Mouse (Mus musculus) embryonic facial prominence, embryonic 11.5 days (tissue): ENCODE results near the gene Kalrn. TPM values are rescaled to one million over a fixed set of nuclear protein-coding genes. Genes with fewer than 3 reads are reported as not detected.
A peak's percentile ranks its signal among the peaks of the same experiment; 100 is the strongest.

Experiments
- ATAC-seq: fragments of 200-750 bp; cut with Nextera tagmentation; replicated peaks from 2 replicates; pipeline ENCODE4 v1.8.0; 2017; ENCODE audit warnings: low read depth; ENCODE audit not compliant: insufficient number of reproducible peaks, low FRiP score, low TSS enrichment
- DNase-seq: peaks from one replicate; pipeline ENCODE4 v3.0.0-alpha.2; 2015; ENCODE audit warnings: low spot score
- H3K27ac ChIP-seq: fragments of 300-500 bp; sonication (generic); replicated peaks from 2 replicates; pipeline ENCODE4 v1.5.1; 2014; ENCODE audit warnings: mild to moderate bottlenecking, low read depth, low read length, control low read depth
- H3K27me3 ChIP-seq: fragments of 300-500 bp; sonication (generic); 2 replicates; pipeline ENCODE4 v1.6.1; 2014; ENCODE audit warnings: mild to moderate bottlenecking, low read length, moderate library complexity, mixed read lengths; ENCODE audit not compliant: control insufficient read depth, insufficient read depth
- H3K36me3 ChIP-seq: fragments of 300-500 bp; sonication (generic); replicated peaks from 2 replicates; pipeline ENCODE4 v1.6.1; 2014; ENCODE audit warnings: low read depth, mild to moderate bottlenecking, low read length, moderate library complexity, mixed read lengths; ENCODE audit not compliant: control insufficient read depth, insufficient read depth
- H3K4me1 ChIP-seq: fragments of 300-500 bp; sonication (generic); 2 replicates; pipeline ENCODE4 v1.6.1; 2014; ENCODE audit warnings: low read length, mixed read lengths; ENCODE audit not compliant: control insufficient read depth, insufficient read depth
- H3K4me2 ChIP-seq: fragments of 300-500 bp; sonication (generic); 2 replicates; pipeline ENCODE4 v1.6.1; 2014; ENCODE audit warnings: low read depth, mild to moderate bottlenecking, control low read depth, low read length, moderate library complexity
- H3K4me3 ChIP-seq: fragments of 300-500 bp; sonication (generic); 2 replicates; pipeline ENCODE4 v1.5.1; 2014; ENCODE audit warnings: low read depth, low read length, control low read depth
- H3K9ac ChIP-seq: fragments of 300-500 bp; sonication (generic); replicated peaks from 2 replicates; pipeline ENCODE4 v1.6.1; 2014; ENCODE audit warnings: mild to moderate bottlenecking, control low read depth, low read length
- H3K9me3 ChIP-seq: fragments of 300-500 bp; sonication (generic); replicated peaks from 2 replicates; pipeline ENCODE4 v1.6.1; 2016; ENCODE audit warnings: mild to moderate bottlenecking, low read length, inconsistent platforms, mixed read lengths; ENCODE audit not compliant: control insufficient read depth
- WGBS: fragments of 180-500 bp; shearing (Covaris S2); extraction: QIAGEN DNeasy Blood & Tissue Kit; methylation state at CpG from one replicate; pipeline ENCODE4 v1.1.7; 2014; 5-methylcytosine and 5-hydroxymethylcytosine counted together
- polyA plus RNA-seq: library from polyadenylated mRNA; unstranded; fragments of >200 nt; fragmentation: Nextera tagmentation; extraction: Ambion mirVana; gene quantifications from 2 replicates; pipeline ENCODE4 v1.2.1, GENCODE M21; 2014

The Kalrn gene
- polyA plus RNA-seq, 1 experiment from 2014 or later, result 12.0 TPM

DNA sequence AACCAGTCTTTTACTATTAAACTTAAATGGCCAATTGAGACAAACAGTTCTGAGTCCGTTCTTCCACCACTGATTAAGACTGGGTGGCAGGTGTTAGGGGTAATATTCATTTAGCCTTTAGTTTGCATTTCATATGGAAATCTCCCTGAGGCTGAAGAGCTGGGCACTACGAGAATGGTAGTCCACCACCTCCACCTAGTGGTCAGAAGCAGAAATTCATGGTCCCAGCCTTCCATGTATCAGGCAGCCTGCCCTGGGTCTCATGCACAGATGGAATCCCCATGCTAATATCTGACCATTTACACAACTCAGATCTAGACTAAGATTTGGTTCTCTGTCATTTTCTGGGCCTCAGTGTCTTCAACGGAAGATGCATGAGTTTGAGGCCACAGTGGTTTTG is 458.7 kb downstream of the Kalrn start:
- H3K27ac ChIP-seq, result no peak overlapping the region
- H3K9me3 ChIP-seq, result no peaks in the 10 kb centered on the region
- no peaks in the 10 kb centered on the region for H3K36me3 ChIP-seq
- no peaks in the 10 kb centered on the region for H3K27me3 ChIP-seq
- H3K4me2 ChIP-seq, result no peak overlapping the region
- ATAC-seq, result no peak
- H3K9ac ChIP-seq, result no peak overlapping the region
- H3K4me3 ChIP-seq, result no peak overlapping the region
- peak; percentile 82 for DNase-seq
- WGBS, result 3% methylated on average over 3 of the region's 3 CpGs
- H3K4me1 ChIP-seq, result no peaks in the 10 kb centered on the region

DNA sequence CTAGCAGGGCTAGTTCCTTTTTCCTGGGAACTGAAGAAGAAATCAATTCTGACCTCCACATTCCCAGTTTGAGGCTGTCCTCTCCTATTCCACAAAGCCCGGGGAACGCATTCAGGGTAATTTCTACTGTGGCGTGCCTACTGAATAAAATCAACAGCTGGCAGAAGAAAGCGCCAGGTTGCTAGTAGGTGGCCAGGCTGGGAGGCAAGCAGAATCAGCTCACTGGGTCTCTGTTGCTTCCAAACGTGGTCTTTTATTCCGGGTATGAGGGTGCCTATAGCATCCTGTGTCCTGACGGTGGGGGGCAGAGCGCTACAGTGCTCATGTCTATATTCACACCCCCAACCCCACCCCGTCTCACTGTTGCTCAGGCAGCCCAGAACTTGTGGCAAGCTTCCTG is 460.2 kb downstream of the Kalrn start:
- Histone ChIP-seq H3K27me3 (no peaks in the 10 kb centered on the region), H3K9ac (no peak overlapping the region), H3K27ac (no peak overlapping the region), H3K4me3 (no peak overlapping the region), H3K9me3 (no peaks in the 10 kb centered on the region), H3K4me2 (no peak overlapping the region), H3K4me1 (no peaks in the 10 kb centered on the region), H3K36me3 (no peaks in the 10 kb centered on the region)
- DNase-seq, result no peak
- WGBS, result 86% methylated on average over 9 of the region's 9 CpGs
- no peak for ATAC-seq

DNA sequence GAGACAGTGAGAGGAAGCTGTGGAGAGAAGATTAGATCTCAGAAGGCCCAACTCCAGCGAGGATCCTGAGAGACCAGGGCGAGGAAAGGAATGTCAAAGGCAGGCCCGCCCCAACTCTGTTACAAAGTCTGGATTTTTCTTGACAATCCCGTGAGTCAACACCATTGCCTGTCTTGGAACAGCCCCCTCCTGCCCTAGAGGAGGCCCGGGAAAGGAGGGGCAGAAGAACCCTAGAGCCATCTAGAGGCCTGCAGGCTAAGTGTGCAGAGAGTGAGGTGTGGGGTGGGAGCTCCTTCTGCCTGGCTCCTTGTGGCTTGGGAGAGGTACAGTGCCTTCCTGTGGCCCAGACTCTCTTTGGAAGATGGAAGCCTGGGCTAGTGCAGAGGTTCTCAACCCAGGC is 460.8 kb downstream of the Kalrn start:
- no peak for ATAC-seq
- H3K36me3 ChIP-seq, result no peaks in the 10 kb centered on the region
- no peaks in the 10 kb centered on the region for H3K4me1 ChIP-seq
- H3K9ac ChIP-seq, result no peak overlapping the region
- H3K9me3 ChIP-seq, result no peaks in the 10 kb centered on the region
- no peak overlapping the region for H3K4me3 ChIP-seq
- no peak for DNase-seq
- 29% methylated on average over 5 of the region's 5 CpGs for WGBS
- H3K27me3 ChIP-seq, result no peaks in the 10 kb centered on the region
- no peak overlapping the region for H3K4me2 ChIP-seq
- no peak overlapping the region for H3K27ac ChIP-seq

DNA sequence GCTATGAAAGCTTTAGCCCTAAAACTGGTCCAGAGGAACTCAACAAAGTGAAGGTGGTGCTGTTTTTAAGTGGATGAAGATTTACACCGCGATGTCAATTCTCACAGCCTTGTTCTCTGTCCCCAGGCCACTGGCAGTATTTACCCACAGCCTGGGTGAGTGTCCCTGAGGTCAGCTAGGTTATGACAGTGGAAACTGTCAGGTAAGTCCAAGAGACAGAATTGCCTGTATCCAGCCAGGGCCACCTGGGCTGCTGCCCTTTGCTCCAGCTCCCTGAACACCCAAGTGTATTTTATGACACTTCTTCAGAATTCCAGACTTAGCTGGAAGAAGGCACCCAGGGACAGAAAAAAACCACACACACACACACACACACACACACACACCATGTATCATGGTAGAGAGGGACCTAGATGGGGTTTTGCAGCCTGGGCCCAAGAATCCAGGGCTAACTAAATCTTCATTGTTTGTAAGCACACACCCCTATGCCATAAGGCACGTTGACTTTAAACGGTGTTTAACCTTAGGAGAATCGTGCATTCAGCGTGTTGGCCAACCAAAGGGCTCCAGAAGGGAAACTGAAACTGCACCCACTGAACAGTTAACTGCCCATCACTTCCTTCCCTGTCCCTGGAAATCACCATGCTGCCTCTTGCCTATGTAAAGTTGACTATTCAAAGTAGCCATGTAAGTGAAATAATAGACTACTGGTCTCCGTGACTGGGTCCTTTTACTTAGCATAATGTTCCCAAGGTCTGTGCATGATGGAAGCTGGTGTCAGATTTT is 462.3 kb downstream of the Kalrn start:
- Histone ChIP-seq H3K4me2 (no peak overlapping the region), H3K27ac (no peak overlapping the region), H3K9ac (no peak overlapping the region), H3K4me1 (no peaks in the 10 kb centered on the region), H3K36me3 (no peaks in the 10 kb centered on the region), H3K27me3 (no peaks in the 10 kb centered on the region), H3K9me3 (no peaks in the 10 kb centered on the region), H3K4me3 (no peak overlapping the region)
- ATAC-seq, result no peak
- no peak for DNase-seq
- 86% methylated on average over 7 of the region's 7 CpGs for WGBS

DNA sequence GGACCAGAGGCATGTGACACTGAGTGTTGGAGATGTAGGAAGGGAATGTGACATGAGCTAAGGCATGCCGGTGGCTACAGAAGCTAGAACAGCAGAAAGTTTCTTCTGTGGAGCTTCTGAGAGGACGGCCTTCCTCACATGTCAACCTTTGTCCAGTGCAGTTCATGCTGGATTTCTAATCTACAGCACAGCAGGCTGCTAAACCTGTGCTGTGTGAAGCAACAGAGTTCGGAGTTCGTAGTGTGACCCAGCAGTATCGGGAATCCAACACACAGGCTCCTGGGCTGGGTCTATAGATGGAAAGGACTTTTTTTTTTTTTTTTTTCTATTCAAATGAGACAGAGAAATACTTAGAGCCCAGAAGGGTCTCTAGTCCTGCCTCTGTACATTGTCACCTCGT is 468.9 kb downstream of the Kalrn start:
- ATAC-seq (no peak), DNase-seq (no peak)
- 91% methylated on average over 6 of the region's 6 CpGs for WGBS
- H3K36me3 ChIP-seq, result no peaks in the 10 kb centered on the region
- H3K27me3 ChIP-seq, result no peaks in the 10 kb centered on the region
- H3K27ac ChIP-seq, result no peak overlapping the region
- H3K9me3 ChIP-seq, result no peaks in the 10 kb centered on the region
- no peak overlapping the region for H3K4me2 ChIP-seq
- no peak overlapping the region for H3K9ac ChIP-seq
- no peak overlapping the region for H3K4me3 ChIP-seq
- H3K4me1 ChIP-seq, result no peaks in the 10 kb centered on the region

DNA sequence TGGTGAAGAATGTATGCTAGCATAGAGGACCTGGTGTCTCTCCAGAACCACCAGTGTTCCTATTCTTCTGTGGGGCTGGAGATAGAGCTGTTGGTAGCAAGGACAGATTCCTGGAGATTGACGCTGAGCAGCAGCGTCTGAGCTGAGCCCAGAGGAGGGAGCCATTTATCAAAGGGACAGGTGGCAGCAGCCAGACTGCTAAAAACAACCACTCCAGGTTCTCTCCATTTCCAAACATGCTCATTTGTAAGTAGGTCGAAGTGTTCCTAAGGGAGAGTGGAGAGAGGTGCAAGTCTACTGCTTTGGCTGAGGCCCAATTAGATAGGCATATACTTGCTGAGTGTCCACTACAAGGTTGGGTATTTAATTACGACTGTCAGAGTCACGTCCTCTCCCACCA is 470.6 kb downstream of the Kalrn start:
- no peak overlapping the region for H3K27ac ChIP-seq
- no peak overlapping the region for H3K4me2 ChIP-seq
- no peaks in the 10 kb centered on the region for H3K36me3 ChIP-seq
- H3K27me3 ChIP-seq, result no peaks in the 10 kb centered on the region
- no peak overlapping the region for H3K9ac ChIP-seq
- ATAC-seq, result no peak
- no peak for DNase-seq
- no peak overlapping the region for H3K4me3 ChIP-seq
- 66% methylated on average over 5 of the region's 5 CpGs for WGBS
- no peaks in the 10 kb centered on the region for H3K9me3 ChIP-seq
- no peaks in the 10 kb centered on the region for H3K4me1 ChIP-seq

DNA sequence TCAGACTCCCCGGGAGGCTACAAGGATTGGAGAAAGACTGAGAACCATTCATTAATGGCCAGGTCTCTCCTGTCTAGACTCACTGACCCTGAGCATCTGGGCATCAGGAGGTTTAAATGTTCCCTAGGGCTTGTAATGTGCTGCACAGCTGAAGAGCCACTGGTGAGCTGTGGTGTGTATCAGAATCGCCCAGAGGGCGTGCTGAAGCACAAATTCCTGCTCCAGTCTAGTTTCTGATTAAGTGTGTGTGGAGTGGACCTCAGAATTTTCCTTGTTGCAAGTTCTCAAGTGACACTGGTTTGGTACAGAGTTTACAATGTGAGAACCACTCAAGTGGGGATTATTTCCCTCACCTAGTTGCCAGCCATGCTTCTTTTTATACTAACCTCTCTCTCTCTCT is 473.5 kb downstream of the Kalrn start:
- H3K9me3 ChIP-seq, result no peaks in the 10 kb centered on the region
- ATAC-seq, result no peak
- no peaks in the 10 kb centered on the region for H3K27me3 ChIP-seq
- no peak overlapping the region for H3K9ac ChIP-seq
- no peaks in the 10 kb centered on the region for H3K36me3 ChIP-seq
- no peak overlapping the region for H3K27ac ChIP-seq
- H3K4me3 ChIP-seq, result no peak overlapping the region
- no peaks in the 10 kb centered on the region for H3K4me1 ChIP-seq
- H3K4me2 ChIP-seq, result no peak overlapping the region
- DNase-seq, result no peak
- 82% methylated on average over 3 of the region's 3 CpGs for WGBS

DNA sequence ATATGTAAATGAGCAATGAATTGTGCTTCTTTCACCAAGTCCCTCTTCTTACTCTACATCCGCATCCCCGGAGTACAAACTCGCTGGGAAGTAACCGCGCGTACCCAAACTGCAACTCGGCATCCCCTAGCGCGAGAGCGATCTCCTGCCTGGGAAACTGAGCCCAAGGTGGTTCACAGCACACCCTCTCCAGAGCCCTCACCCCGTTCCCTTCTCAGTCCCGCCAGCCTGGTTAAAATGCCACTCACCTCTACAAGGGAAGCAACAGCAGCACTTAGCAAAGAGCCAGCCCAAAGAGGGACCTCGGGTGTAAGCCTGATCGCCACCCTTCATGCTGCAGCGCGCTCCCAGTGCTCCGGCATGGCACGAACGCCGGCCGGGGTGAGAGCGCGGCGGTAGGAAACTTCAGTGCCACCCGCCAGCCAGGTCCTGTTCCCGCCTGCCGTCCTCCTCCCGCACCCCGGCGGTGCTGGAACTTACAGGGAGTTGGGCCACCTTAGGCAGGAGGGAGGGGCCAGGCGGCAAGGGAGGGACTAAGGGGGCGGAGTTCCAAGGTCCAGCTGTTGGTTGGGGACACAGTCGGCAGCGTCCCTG is 477.7 kb downstream of the Kalrn start:
- no peak overlapping the region for H3K27ac ChIP-seq
- 1% methylated on average over 31 of the region's 34 CpGs for WGBS
- H3K4me1 ChIP-seq, result no peaks in the 10 kb centered on the region
- peak overlapping the region; percentile 63 for H3K9ac ChIP-seq
- peak overlapping the region; percentile 42 for H3K4me3 ChIP-seq
- ATAC-seq, result peak; percentile 67
- H3K36me3 ChIP-seq, result no peaks in the 10 kb centered on the region
- H3K27me3 ChIP-seq, result no peaks in the 10 kb centered on the region
- peak overlapping the region; percentile 76 for H3K4me2 ChIP-seq
- no peaks in the 10 kb centered on the region for H3K9me3 ChIP-seq
- peak; percentile 72 for DNase-seq
